Mouse (Mus musculus): ENCODE results near the gene Phf23. TPM values are rescaled to one million over a fixed set of nuclear protein-coding genes. Genes with fewer than 3 reads are reported as not detected.

Gene Phf23
- polyA plus RNA-seq, 1 experiment: 21.2 TPM

GRCm38 (mm10) chr11:69965271-69966005 lies 30.1 kb upstream of the Phf23 start:
- H3K27me3 ChIP-seq (ENCODE audit: control insufficient read depth, insufficient read depth, low read length): no peaks in the 10 kb centered on the region
- H3K36me3 ChIP-seq (ENCODE audit: control insufficient read depth, insufficient read depth, low read length): peaks cover under 1% of the 10 kb centered on the region; the same call in 1 of the 2 replicates
- peaks cover 20% of the 10 kb centered on the region for H3K4me1 ChIP-seq (ENCODE audit: control insufficient read depth, insufficient read depth, low read length)
- peak overlapping the region; percentile 34 for H3K4me3 ChIP-seq (ENCODE audit: control insufficient read depth, low read depth, low read length)
- no peak overlapping the region for H3K27ac ChIP-seq (ENCODE audit: control insufficient read depth, insufficient read depth, low read depth, low read length)
- TF ChIP-seq CTCF (IDR thresholded peaks at IDR 0.05; ENCODE audit: control insufficient read depth, insufficient read depth, insufficient replicate concordance, low read depth, low read length) (no peak), POLR2A (IDR thresholded peaks at IDR 0.05; ENCODE audit: control insufficient read depth, low read depth, low read length) (no peak)

DNA sequence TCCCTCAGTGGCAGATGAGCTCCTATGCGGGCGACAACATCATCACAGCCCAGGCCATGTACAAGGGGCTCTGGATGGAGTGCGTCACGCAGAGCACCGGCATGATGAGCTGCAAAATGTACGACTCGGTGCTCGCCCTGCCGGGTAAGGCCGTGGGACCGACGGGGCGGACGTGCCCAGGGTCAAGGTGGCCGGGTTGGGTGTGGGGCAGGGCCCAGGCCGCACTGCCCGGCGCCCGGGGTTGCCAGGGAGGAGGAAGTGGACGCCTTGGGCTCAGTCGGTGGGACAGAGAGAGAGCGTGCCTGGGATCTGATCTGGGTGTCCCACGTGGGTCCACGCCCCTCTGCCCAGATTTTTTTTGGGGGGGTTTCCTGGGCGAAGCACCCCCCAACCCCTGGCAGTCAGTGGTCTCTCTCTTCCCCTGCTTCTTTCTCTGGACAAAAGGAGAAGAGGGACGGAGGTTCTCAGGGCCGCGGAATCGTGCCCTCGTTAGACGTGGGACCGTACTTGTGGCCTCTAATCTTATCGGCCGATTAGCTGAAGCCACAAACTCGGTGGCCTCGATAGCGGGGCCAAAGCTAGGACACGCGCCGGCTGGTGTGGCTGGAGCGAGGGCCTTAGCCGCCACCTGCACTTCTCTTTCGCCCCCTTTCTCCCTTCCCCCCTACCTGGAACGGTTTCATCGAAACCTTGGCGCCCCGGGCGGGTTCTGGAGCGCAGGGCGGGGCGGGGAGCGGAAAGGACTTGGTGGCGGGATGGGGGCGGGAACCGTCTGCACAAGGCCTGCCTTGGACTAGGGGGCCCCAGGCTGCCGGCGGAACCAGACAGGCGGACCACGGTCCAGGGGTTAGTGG lies 29.3 kb upstream of the Phf23 start:
- Histone ChIP-seq H3K4me1 (ENCODE audit: control insufficient read depth, insufficient read depth, low read length) (peaks cover 20% of the 10 kb centered on the region), H3K36me3 (ENCODE audit: control insufficient read depth, insufficient read depth, low read length) (peaks cover 2% of the 10 kb centered on the region; the same call in 1 of the 2 replicates), H3K4me3 (ENCODE audit: control insufficient read depth, low read depth, low read length) (peak overlapping the region; percentile 42), H3K27me3 (ENCODE audit: control insufficient read depth, insufficient read depth, low read length) (no peaks in the 10 kb centered on the region), H3K27ac (ENCODE audit: control insufficient read depth, insufficient read depth, low read depth, low read length) (peak overlapping the region; percentile 35; the same call in 1 of the 2 replicates)
- TF ChIP-seq CTCF (IDR thresholded peaks at IDR 0.05; ENCODE audit: control insufficient read depth, insufficient read depth, insufficient replicate concordance, low read depth, low read length): no peak
- TF ChIP-seq POLR2A (IDR thresholded peaks at IDR 0.05; ENCODE audit: control insufficient read depth, low read depth, low read length): no peak

- Histone ChIP-seq H3K27ac (ENCODE audit: control insufficient read depth, insufficient read depth, low read depth, low read length) (0 out of 2 replicates have a peak overlapping the region, but pooled peaks have one; percentile 35), H3K4me3 (ENCODE audit: control insufficient read depth, low read depth, low read length) (peak overlapping the region; percentile 42)
These were observed 28.6 kb upstream of the Phf23 start for GRCm38 (mm10) chr11:69966860-69967517.

DNA sequence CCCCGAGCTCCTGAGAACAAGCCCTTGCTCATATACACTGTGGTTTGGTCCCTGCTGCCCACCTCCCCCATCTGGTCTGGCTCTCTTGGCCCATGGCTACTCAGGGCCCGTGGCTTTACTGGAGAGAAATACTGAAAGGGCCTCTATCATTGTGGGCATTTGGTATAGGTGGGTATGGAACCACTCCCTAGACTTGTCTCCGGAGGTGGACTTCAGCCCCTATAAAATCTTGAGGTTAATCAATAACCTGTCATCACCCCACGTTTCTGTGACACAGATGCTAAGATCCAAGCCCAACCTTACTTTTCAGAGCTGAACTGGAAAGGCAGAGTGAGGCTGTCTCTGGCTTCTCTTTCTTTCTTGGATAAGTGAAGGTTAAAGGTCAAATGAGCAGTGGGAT lies 26.8 kb upstream of the Phf23 start:
- H3K4me1 ChIP-seq (ENCODE audit: control insufficient read depth, insufficient read depth, low read length): peaks cover 20% of the 10 kb centered on the region
- H3K36me3 ChIP-seq (ENCODE audit: control insufficient read depth, insufficient read depth, low read length): peaks cover 2% of the 10 kb centered on the region; the same call in 1 of the 2 replicates
- no peak overlapping the region for H3K4me3 ChIP-seq (ENCODE audit: control insufficient read depth, low read depth, low read length)
- TF ChIP-seq CTCF (IDR thresholded peaks at IDR 0.05; ENCODE audit: control insufficient read depth, insufficient read depth, insufficient replicate concordance, low read depth, low read length) (no peak), POLR2A (IDR thresholded peaks at IDR 0.05; ENCODE audit: control insufficient read depth, low read depth, low read length) (no peak)
- H3K27ac ChIP-seq (ENCODE audit: control insufficient read depth, insufficient read depth, low read depth, low read length): no peak overlapping the region
- H3K27me3 ChIP-seq (ENCODE audit: control insufficient read depth, insufficient read depth, low read length): no peaks in the 10 kb centered on the region

More at GRCm38 (mm10) chr11:69966860-69967517, 28.6 kb upstream of the Phf23 start:
- Histone ChIP-seq H3K27me3 (ENCODE audit: control insufficient read depth, insufficient read depth, low read length) (no peaks in the 10 kb centered on the region), H3K4me1 (ENCODE audit: control insufficient read depth, insufficient read depth, low read length) (peaks cover 20% of the 10 kb centered on the region), H3K36me3 (ENCODE audit: control insufficient read depth, insufficient read depth, low read length) (peaks cover 2% of the 10 kb centered on the region; the same call in 1 of the 2 replicates)
- TF ChIP-seq POLR2A (IDR thresholded peaks at IDR 0.05; ENCODE audit: control insufficient read depth, low read depth, low read length): no peak
- no peak for TF ChIP-seq CTCF (IDR thresholded peaks at IDR 0.05; ENCODE audit: control insufficient read depth, insufficient read depth, insufficient replicate concordance, low read depth, low read length)

GRCm38 (mm10) chr11:69970222-69970621 lies 25.4 kb upstream of the Phf23 start:
- Histone ChIP-seq H3K36me3 (ENCODE audit: control insufficient read depth, insufficient read depth, low read length) (peaks cover 2% of the 10 kb centered on the region; the same call in 1 of the 2 replicates), H3K27ac (ENCODE audit: control insufficient read depth, insufficient read depth, low read depth, low read length) (no peak overlapping the region), H3K27me3 (ENCODE audit: control insufficient read depth, insufficient read depth, low read length) (no peaks in the 10 kb centered on the region), H3K4me1 (ENCODE audit: control insufficient read depth, insufficient read depth, low read length) (peaks cover 19% of the 10 kb centered on the region), H3K4me3 (ENCODE audit: control insufficient read depth, low read depth, low read length) (no peak overlapping the region)
- TF ChIP-seq CTCF (IDR thresholded peaks at IDR 0.05; ENCODE audit: control insufficient read depth, insufficient read depth, insufficient replicate concordance, low read depth, low read length): no peak
- no peak for TF ChIP-seq POLR2A (IDR thresholded peaks at IDR 0.05; ENCODE audit: control insufficient read depth, low read depth, low read length)

- Histone ChIP-seq H3K4me1 (ENCODE audit: control insufficient read depth, insufficient read depth, low read length) (peaks cover 14% of the 10 kb centered on the region), H3K4me3 (ENCODE audit: control insufficient read depth, low read depth, low read length) (no peak overlapping the region), H3K36me3 (ENCODE audit: control insufficient read depth, insufficient read depth, low read length) (peaks cover 2% of the 10 kb centered on the region; the same call in 1 of the 2 replicates), H3K27me3 (ENCODE audit: control insufficient read depth, insufficient read depth, low read length) (no peaks in the 10 kb centered on the region), H3K27ac (ENCODE audit: control insufficient read depth, insufficient read depth, low read depth, low read length) (no peak overlapping the region)
- TF ChIP-seq POLR2A (IDR thresholded peaks at IDR 0.05; ENCODE audit: control insufficient read depth, low read depth, low read length) (no peak), CTCF (IDR thresholded peaks at IDR 0.05; ENCODE audit: control insufficient read depth, insufficient read depth, insufficient replicate concordance, low read depth, low read length) (no peak)
These were observed 24.8 kb upstream of the Phf23 start for GRCm38 (mm10) chr11:69970775-69971174.

Measured in testis, adult 2 months (tissue).